Mouse (Mus musculus) embryonic facial prominence, embryonic 15.5 days (tissue): ENCODE results near the gene Scyl1. TPM values are rescaled to one million over a fixed set of nuclear protein-coding genes. Genes with fewer than 3 reads are reported as not detected.
A peak's percentile ranks its signal among the peaks of the same experiment; 100 is the strongest.

ENCODE experiments used
- ATAC-seq: fragments of 200-750 bp; cut with Nextera tagmentation; 2 replicates; pipeline ENCODE4 v1.8.0; 2017; ENCODE audit warnings: low read depth, moderate TSS enrichment; ENCODE audit not compliant: insufficient number of reproducible peaks, low FRiP score, low TSS enrichment
- H3K27ac ChIP-seq: fragments of 300-500 bp; sonication (generic); replicated peaks from 2 replicates; pipeline ENCODE4 v1.5.1; 2015; ENCODE audit warnings: mild to moderate bottlenecking, inconsistent platforms
- H3K27me3 ChIP-seq: fragments of 300-500 bp; sonication (generic); 2 replicates; pipeline ENCODE4 v1.6.1; 2015; ENCODE audit warnings: inconsistent platforms
- H3K36me3 ChIP-seq: fragments of 300-500 bp; sonication (generic); 2 replicates; pipeline ENCODE4 v1.6.1; 2015; ENCODE audit warnings: mild to moderate bottlenecking, inconsistent platforms
- H3K4me1 ChIP-seq: fragments of 300-500 bp; sonication (generic); 2 replicates; pipeline ENCODE4 v1.6.1; 2015; ENCODE audit warnings: inconsistent platforms
- H3K4me2 ChIP-seq: fragments of 300-500 bp; sonication (generic); replicated peaks from 2 replicates; pipeline ENCODE4 v1.6.1; 2015; ENCODE audit warnings: mild to moderate bottlenecking, inconsistent platforms
- H3K4me3 ChIP-seq: fragments of 300-500 bp; sonication (generic); replicated peaks from 2 replicates; pipeline ENCODE4 v1.5.1; 2015; ENCODE audit warnings: mild to moderate bottlenecking, inconsistent platforms
- H3K9ac ChIP-seq: fragments of 300-500 bp; sonication (generic); 2 replicates; pipeline ENCODE4 v1.6.1; 2015; ENCODE audit warnings: inconsistent platforms
- H3K9me3 ChIP-seq: fragments of 300-500 bp; sonication (generic); replicated peaks from 2 replicates; pipeline ENCODE4 v1.6.1; 2016; ENCODE audit warnings: inconsistent platforms
- WGBS: fragments of 180-500 bp; shearing (Covaris S2); methylation state at CpG from one replicate; pipeline ENCODE4 v1.1.7; 2015; 5-methylcytosine and 5-hydroxymethylcytosine counted together
- polyA plus RNA-seq: library from polyadenylated mRNA; unstranded; fragments of >200 nt; fragmentation: Nextera tagmentation; extraction: Ambion mirVana; gene quantifications from 2 replicates; pipeline ENCODE4 v1.2.1, GENCODE M21; 2015

The Scyl1 gene
- polyA plus RNA-seq, 1 experiment from 2014 or later, result 81.8 TPM

DNA sequence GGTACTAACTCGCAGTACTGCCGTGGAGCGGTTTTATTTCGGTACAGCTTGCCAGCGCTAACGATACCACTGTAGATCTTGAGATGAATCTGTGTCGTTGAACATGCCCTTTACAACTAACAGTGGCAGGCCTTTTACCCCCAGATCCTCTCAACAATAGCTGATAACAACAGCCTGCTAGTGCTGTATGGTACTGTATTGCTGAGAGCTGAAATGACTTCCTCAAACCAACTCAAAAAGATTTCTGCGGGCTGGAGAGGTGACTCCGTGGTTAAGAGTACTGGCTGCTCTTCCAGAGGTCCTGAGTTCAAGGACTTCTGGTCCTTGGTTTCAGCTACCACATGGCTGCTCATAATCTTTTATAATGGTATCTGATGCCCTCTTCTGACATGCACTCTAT lies 36.9 kb downstream of the Scyl1 start:
- Histone ChIP-seq H3K9me3 (no peaks in the 10 kb centered on the region), H3K9ac (no peak overlapping the region), H3K36me3 (0 out of 2 replicates have a peak, but pooled peaks cover 2% of the 10 kb centered on the region), H3K4me3 (no peak overlapping the region), H3K27ac (no peak overlapping the region), H3K4me1 (peaks cover 23% of the 10 kb centered on the region), H3K4me2 (no peak overlapping the region), H3K27me3 (peaks cover 14% of the 10 kb centered on the region)
- WGBS, result 77% methylated on average over 9 of the region's 9 CpGs
- ATAC-seq, result no peak

DNA sequence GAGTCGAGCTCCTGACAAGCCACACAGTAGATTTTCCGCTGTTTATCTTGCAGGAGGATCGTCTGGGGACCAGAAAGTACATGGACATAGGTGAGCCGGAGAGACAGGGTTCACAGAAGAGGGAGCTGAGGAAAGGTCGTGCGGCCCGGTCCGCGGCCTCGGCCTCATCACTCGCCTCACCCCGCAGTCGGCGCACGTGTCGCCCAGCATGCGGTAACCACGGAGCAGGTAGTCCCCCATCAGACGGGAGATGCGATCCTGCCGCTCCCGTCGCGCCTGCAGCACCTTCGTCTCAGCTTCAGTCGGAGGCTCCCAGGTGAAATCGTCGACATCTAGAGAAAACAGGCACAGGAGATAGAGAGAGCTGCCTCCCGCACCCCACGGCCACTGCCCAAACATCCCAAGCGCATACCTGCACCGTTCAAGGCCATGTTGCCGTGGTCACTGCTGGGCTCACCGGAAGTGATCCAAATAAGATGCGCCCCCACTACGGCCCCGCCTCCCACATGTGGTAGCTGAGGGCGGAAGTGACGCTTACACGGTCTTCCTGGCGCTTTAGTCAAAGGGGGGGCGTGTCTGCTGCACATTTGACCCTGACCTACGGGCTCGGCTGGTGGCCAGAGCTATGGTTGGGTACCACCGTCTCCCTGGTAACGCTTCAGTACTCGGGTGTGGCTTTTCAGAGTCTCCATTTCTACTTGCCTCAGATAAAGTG lies 39.8 kb downstream of the Scyl1 start:
- 1% methylated on average over 47 of the region's 47 CpGs for WGBS
- ATAC-seq, result peak; percentile 82
- peak overlapping the region; percentile 79 for H3K9ac ChIP-seq
- H3K36me3 ChIP-seq, result 0 out of 2 replicates have a peak, but pooled peaks cover 2% of the 10 kb centered on the region
- H3K4me1 ChIP-seq, result peaks cover 46% of the 10 kb centered on the region
- H3K9me3 ChIP-seq, result no peaks in the 10 kb centered on the region
- peak overlapping the region; percentile 80 for H3K4me3 ChIP-seq
- H3K4me2 ChIP-seq, result peak overlapping the region; percentile 96
- H3K27ac ChIP-seq, result no peak overlapping the region
- peaks cover 8% of the 10 kb centered on the region for H3K27me3 ChIP-seq

DNA sequence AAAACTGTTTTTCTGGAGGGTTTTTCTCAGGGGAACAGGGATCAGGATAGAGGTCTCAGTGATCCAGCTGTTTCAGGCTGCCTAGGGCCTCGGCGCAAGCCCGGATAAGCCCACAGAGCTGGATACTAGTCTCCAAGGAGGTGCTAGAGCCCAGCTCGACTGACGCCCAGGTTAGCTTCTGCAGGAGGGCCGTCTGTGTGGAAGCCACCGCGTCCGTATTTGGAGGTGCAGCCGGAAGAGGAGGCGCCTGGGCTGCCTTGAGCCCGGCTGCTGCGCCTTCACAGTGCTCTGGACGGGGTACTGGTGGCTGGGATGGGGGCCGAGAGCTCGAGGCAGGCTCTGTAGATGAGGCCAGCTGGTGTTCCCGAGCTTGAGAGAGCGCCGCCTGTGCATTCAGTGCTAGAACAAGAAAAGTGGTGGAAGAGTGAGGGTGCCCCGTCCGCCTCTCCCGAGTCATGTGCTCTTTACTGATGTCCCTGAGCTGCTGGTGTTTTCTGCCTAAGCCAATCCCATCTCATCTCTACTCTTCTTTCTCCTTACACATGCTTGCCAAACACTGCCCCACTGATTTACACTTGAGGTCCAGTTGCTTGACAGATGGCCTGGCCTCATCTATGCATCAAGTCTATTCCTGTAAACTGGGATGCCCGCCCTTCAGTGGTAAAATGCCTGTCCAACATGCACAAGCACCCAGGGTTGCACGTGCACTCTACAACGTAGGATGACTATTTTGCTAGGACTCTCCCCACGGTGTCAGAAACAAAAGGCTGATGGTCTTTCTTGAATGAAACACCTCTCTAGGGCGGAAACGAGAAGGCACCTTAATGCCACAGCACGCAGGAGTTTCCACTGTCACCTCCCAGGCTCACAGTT lies 40.7 kb downstream of the Scyl1 start:
- WGBS, result 74% methylated on average over 29 of the region's 29 CpGs
- peaks cover 55% of the 10 kb centered on the region for H3K4me1 ChIP-seq
- 0 out of 2 replicates have a peak, but pooled peaks cover 2% of the 10 kb centered on the region for H3K36me3 ChIP-seq
- peaks cover 3% of the 10 kb centered on the region; the same call in 1 of the 2 replicates for H3K27me3 ChIP-seq
- no peak for ATAC-seq
- H3K4me3 ChIP-seq, result peak overlapping the region; percentile 80
- peak overlapping the region; percentile 79 for H3K9ac ChIP-seq
- peak overlapping the region; percentile 96 for H3K4me2 ChIP-seq
- no peaks in the 10 kb centered on the region for H3K9me3 ChIP-seq
- no peak overlapping the region for H3K27ac ChIP-seq

DNA sequence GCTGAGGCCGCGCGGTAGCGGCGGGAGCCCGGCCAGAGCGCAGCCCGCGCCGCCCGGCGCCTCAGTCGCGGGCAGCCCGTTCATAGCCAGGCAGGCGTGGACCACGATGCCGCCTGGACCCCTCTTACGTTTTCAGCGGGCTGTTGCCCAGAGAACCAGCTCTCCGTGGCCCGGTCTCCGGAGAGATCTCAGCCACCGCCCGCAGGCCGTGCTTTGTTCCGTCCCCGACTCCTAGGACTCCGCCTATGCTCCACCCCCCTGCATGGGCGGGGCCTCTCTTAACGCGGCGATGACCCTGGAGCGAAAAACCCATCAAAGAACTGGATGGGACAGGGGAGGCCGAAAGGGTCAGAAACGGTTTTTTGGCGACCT lies 41.8 kb downstream of the Scyl1 start, which contains the start of gene Fam89b:
Gene Fam89b (minus strand): TSS at position 210 of the 372 bp plus-strand sequence.
- under 1% methylated on average over 37 of the region's 37 CpGs for WGBS
- H3K27ac ChIP-seq, result peak within 1 kb of the TSS; percentile 91
- peak; percentile 81 for ATAC-seq
- H3K4me1 ChIP-seq, result peaks cover 66% of the 10 kb centered on the region
- H3K9me3 ChIP-seq, result no peaks in the 10 kb centered on the region
- H3K9ac ChIP-seq, result peak within 1 kb of the TSS; percentile 96
- H3K36me3 ChIP-seq, result 0 out of 2 replicates have a peak, but pooled peaks cover 2% of the 10 kb centered on the region
- peak within 1 kb of the TSS; percentile 96 for H3K4me2 ChIP-seq
- peak within 1 kb of the TSS; percentile 80 for H3K4me3 ChIP-seq
- H3K27me3 ChIP-seq, result no peaks in the 10 kb centered on the region

DNA sequence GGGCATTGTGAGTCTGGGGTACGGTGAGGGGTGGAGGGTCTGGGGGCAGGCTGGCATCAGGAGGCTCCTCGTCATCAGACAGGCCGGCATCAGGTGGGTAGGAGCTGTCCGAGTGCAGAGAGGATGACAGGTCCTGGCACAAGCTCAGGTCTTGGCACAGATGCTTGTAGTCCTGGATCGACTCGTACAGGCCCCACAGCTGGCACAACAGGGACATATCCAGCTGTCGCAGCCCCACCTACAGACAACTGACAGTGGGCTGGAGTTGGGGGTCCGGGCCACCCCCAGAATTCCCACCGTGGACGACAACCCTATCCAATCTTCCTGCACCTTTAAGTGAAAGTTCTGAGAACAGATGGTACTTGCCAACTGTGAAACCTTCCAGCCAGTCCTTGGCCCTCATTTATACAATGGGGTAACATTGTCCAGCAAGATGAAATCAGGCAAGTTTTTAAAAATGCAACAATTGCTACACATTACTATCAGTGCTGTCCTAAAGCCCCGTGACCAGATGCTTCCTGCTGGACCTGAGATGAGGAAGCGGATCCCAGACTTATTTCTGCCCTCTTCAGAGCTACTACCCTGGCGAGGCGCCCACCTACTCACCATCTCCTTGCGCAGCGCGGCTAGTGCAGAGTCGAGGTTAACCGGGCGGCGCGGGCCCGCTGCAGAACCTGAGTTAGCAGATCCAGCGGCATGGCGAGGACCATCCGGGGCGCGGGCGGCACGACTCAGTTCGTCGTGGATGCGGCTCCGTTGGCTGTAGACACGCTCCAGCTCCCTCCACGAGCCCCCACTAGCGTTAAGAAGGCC lies 42.4 kb downstream of the Scyl1 start:
- peak; percentile 11; the same call in 1 of the 2 replicates for ATAC-seq
- Histone ChIP-seq H3K36me3 (0 out of 2 replicates have a peak, but pooled peaks cover 5% of the 10 kb centered on the region), H3K4me3 (peak overlapping the region; percentile 72), H3K9me3 (no peaks in the 10 kb centered on the region), H3K4me1 (peaks cover 72% of the 10 kb centered on the region), H3K9ac (peak overlapping the region; percentile 96), H3K4me2 (peak overlapping the region; percentile 96), H3K27ac (peak overlapping the region; percentile 91), H3K27me3 (no peaks in the 10 kb centered on the region)
- WGBS, result 4% methylated on average over 37 of the region's 37 CpGs

DNA sequence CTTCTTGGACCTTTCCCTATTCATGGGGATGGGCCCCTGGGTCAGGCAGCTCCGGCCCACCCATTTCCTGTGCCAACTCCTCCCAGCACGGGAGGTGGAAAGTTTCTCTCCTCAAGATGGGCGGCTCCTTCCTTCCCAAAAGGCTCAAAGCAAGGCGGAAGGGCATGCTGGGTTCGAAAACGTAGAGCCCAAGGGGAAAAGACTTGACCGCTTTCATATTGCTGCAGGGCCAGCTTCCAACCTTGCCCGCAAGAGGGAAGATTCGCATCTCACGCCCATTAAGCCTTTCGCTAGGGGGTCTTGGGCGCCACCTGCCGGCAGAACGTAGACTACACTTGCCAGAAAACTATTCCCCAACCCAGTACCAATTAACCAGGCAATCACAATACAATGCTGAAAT lies 43.5 kb downstream of the Scyl1 start:
- 3% methylated on average over 14 of the region's 14 CpGs for WGBS

DNA sequence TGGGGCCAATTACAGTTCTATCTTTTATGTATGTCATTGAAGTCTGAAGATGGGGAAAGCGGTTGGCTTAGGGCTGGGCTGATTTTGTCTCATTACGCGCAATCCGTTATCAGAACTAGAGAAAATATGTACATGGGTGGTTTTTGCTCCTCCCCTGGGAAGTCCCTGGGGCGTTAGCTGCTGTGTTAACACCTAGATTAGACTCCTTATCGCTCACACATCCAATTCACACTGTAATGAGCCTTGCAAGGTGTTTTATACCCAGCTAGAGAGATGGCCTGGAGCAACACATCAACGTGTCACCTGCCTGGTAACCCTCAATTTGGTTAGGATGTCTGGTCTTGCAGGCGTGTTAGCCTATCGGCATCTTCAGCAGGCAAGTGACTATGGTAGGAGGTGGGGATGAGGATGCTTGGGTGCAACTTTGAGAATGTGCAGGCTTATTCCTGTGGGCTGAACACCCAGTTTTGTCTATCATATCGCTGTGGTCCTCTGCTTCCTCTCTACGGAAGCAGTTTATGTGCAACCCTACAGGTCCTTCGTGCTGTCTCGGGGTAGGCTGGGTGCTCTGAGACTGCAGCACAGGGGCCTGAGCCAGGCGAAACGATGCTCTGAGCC lies 44.1 kb downstream of the Scyl1 start:
- WGBS, result 67% methylated on average over 15 of the region's 15 CpGs
- Histone ChIP-seq H3K4me2 (peak overlapping the region; percentile 96), H3K4me1 (peaks cover 73% of the 10 kb centered on the region), H3K27ac (peak overlapping the region; percentile 91), H3K4me3 (peak overlapping the region; percentile 72), H3K36me3 (peaks cover 20% of the 10 kb centered on the region; the same call in 1 of the 2 replicates), H3K27me3 (no peaks in the 10 kb centered on the region), H3K9me3 (no peaks in the 10 kb centered on the region), H3K9ac (peak overlapping the region; percentile 18; the same call in 1 of the 2 replicates)
- no peak for ATAC-seq

More for the DNA sequence above, 43.5 kb downstream of the Scyl1 start:
- Histone ChIP-seq H3K4me1 (peaks cover 73% of the 10 kb centered on the region), H3K36me3 (peaks cover 13% of the 10 kb centered on the region; the same call in 1 of the 2 replicates), H3K9me3 (no peaks in the 10 kb centered on the region), H3K9ac (peak overlapping the region; percentile 96), H3K27me3 (no peaks in the 10 kb centered on the region), H3K4me2 (peak overlapping the region; percentile 96), H3K27ac (peak overlapping the region; percentile 91), H3K4me3 (peak overlapping the region; percentile 72)
- ATAC-seq, result no peak

DNA sequence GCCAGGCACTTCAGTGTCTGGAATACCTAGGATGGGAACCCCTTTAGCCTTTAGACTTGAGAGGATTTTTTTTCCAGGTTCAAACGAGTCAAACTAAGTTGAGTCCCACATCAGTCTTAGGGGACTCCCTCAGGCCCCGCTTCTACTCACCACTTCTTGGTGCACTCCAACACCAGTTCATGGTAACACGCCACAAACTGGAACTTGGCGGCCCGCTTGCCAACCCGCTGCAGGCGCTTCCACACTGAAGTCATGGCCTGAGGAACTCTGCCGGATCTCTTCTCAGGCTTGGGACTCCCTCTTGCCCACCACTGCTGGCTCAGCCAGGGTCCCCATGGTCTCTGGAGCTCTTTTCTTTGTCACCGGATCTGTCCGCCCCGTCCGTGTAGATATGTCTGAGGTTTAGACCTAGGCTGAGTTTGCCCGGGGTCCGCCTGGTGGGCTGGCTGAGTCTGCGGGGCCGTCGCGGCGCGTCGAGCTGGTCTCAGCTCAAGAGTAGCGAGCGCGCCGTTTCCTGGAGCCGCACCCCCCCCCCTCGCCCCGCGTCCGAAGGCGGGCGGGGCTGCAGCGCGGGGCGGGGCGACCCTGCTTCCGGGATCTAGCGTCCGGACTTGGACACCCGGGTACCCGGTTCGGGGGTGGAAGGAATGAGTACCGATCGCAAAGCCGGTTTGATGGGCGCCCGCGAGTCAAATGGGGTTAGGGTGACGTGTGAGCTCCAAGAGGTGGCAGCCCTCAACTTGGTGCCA lies 45.3 kb downstream of the Scyl1 start, which contains the start of gene Ehbp1l1:
Gene Ehbp1l1 (minus strand): TSS at position 551 of the 749 bp plus-strand sequence.
- H3K27ac ChIP-seq, result peak within 1 kb of the TSS; percentile 91
- peak within 1 kb of the TSS; percentile 72 for H3K4me3 ChIP-seq
- peak within 1 kb of the TSS; percentile 96 for H3K4me2 ChIP-seq
- WGBS, result 8% methylated on average over 49 of the region's 49 CpGs
- H3K36me3 ChIP-seq, result peaks cover 30% of the 10 kb centered on the region
- H3K9me3 ChIP-seq, result no peaks in the 10 kb centered on the region
- ATAC-seq, result no peak
- no peaks in the 10 kb centered on the region for H3K27me3 ChIP-seq
- H3K9ac ChIP-seq, result peak within 1 kb of the TSS; percentile 62
- peaks cover 65% of the 10 kb centered on the region for H3K4me1 ChIP-seq

DNA sequence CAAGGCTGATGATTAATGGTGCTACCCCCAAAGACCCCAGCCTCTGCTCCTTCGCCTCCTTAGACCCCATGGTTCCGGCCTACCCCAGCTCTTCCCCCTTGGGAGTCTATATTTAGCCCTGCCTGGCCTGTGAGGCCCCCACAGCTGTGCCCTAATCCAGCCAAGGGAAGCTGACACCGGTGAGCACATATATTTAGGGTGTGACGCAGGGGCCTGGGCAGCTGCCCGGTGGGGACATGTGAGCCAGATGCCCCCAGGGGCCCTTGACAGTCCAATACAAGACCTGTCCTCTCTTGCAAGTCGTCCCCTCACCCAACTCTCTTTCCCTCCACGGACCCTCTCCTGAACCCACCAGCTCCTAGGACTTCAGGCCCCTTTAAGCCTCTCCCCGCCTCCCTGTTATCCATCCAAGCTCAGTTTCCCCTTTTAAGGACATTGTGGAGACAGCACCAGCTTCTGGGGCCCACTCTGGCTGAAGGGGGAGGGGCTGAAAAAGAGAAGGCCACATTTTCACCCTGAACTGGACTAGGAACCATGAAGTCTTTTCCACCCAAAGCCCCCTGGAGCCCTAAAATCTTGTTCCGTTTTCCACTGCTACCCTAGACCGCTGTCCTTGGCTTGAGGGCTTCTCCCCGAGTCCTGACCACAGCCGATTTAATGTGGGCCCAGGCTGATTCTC lies 46.1 kb downstream of the Scyl1 start:
- Histone ChIP-seq H3K4me1 (peaks cover 57% of the 10 kb centered on the region), H3K9ac (peak overlapping the region; percentile 15; the same call in 1 of the 2 replicates), H3K27me3 (no peaks in the 10 kb centered on the region), H3K9me3 (no peaks in the 10 kb centered on the region), H3K27ac (peak overlapping the region; percentile 77), H3K36me3 (peaks cover 35% of the 10 kb centered on the region), H3K4me2 (peak overlapping the region; percentile 96), H3K4me3 (peak overlapping the region; percentile 72)
- WGBS, result 60% methylated on average over 12 of the region's 12 CpGs
- ATAC-seq, result 0 out of 2 replicates have a peak, but pooled peaks have one; percentile 31
